Mouse (Mus musculus) lung, postnatal 0 days (tissue): ENCODE measurements at regions not wholly inside any gene's neighbourhood (a gene's known extent, or its start where the extent isn't known, plus 50 kb on each side); places are given as distances from the start of the nearest gene placed in this dataset.

Experiments used
- CTCF ChIP-seq: IDR thresholded peaks from 2 replicates; pipeline ENCODE4 v1.5.1; 2016; ENCODE audit warnings: antibody characterized with exemption, mild to moderate bottlenecking
- EP300 ChIP-seq: IDR thresholded peaks from 2 replicates; pipeline ENCODE4 v1.6.1; 2016; ENCODE audit warnings: antibody characterized with exemption, mild to moderate bottlenecking, control low read depth

GRCm38 (mm10) chr13:5289753-5290449, 571.4 kb upstream of the Klf6 start:
- TF ChIP-seq CTCF (no peak), EP300 (no peak)
